Mouse (Mus musculus): ENCODE results near the gene Gdf7. TPM values are rescaled to one million over a fixed set of nuclear protein-coding genes. Genes with fewer than 3 reads are reported as not detected.

The Gdf7 gene
- polyA plus RNA-seq, 1 experiment from 2014 or later = 0.19 TPM

DNA sequence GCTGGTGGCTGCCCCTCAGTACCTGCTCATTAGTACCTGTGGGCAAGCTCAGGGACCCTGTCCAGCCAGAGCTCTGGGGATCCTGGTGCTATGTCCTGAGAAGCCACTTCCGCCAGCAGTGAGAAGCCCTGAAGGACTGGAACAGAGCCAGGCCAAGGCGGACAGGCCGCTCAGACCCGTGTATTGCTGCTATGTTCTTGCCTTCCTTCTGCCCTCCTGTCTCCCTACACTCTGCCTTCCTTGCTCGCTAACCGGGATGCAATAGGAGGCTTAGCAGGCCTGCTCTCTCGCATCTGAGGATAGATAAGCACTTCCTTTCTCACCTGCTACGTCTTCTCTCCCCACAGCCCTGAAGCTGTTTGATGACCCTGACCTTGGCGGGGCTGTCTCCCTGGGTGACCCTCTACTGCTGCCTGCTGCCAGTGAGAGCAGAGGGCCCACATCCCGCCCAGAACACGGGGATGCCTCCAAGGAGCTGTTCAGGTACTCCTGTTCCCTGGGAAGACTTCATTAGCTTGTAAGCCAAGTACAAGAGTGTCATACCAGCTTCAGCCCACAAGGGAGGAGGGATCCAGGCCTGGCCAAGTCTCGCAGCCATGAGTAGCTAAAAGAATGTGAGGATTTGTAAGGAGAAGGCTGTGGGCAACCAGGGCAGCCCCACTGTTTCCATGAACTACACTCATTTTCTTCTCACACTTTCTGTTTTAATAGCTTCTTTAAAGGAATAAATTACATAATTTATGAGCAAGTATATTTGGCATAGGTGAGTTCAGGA is 35.7 kb upstream of the Gdf7 start:
- WGBS = 83% methylated on average over 12 of the region's 12 CpGs
- H3K4me1 ChIP-seq = no peaks in the 10 kb centered on the region
- H3K9me3 ChIP-seq = no peaks in the 10 kb centered on the region
- no peak overlapping the region for H3K4me3 ChIP-seq
- no peak overlapping the region for H3K4me2 ChIP-seq (replicated peaks)
- H3K36me3 ChIP-seq = peaks cover 9% of the 10 kb centered on the region; the same call in 1 of the 2 replicates
- H3K9ac ChIP-seq (replicated peaks) = no peak overlapping the region
- no peak for ATAC-seq (replicated peaks)
- no peak overlapping the region for H3K27ac ChIP-seq (replicated peaks)
- no peaks in the 10 kb centered on the region for H3K27me3 ChIP-seq

GRCm38 (mm10) chr12:8336601-8337285 is 35.0 kb upstream of the Gdf7 start:
- ATAC-seq (replicated peaks) = no peak
- no peak overlapping the region for H3K4me3 ChIP-seq
- H3K9me3 ChIP-seq = no peaks in the 10 kb centered on the region
- peaks cover 6% of the 10 kb centered on the region for H3K4me1 ChIP-seq
- no peak overlapping the region for H3K4me2 ChIP-seq (replicated peaks)
- H3K9ac ChIP-seq (replicated peaks) = no peak overlapping the region
- peaks cover 9% of the 10 kb centered on the region; the same call in 1 of the 2 replicates for H3K36me3 ChIP-seq
- H3K27ac ChIP-seq (replicated peaks) = no peak overlapping the region
- no peaks in the 10 kb centered on the region for H3K27me3 ChIP-seq
- 90% methylated on average over 10 of the region's 10 CpGs for WGBS

- Histone ChIP-seq H3K4me2 (replicated peaks) (no peak overlapping the region), H3K36me3 (peaks cover 9% of the 10 kb centered on the region; the same call in 1 of the 2 replicates), H3K4me1 (peaks cover 12% of the 10 kb centered on the region), H3K9me3 (no peaks in the 10 kb centered on the region), H3K27me3 (no peaks in the 10 kb centered on the region), H3K9ac (replicated peaks) (no peak overlapping the region), H3K27ac (replicated peaks) (no peak overlapping the region), H3K4me3 (no peak overlapping the region)
- ATAC-seq (replicated peaks) = no peak
- WGBS = 94% methylated on average over 2 of the region's 2 CpGs
Observed at GRCm38 (mm10) chr12:8335503-8335902, 33.7 kb upstream of the Gdf7 start.

GRCm38 (mm10) chr12:8334261-8334660 is 32.5 kb upstream of the Gdf7 start:
- H3K9me3 ChIP-seq = no peaks in the 10 kb centered on the region
- no peak overlapping the region for H3K9ac ChIP-seq (replicated peaks)
- H3K36me3 ChIP-seq = peaks cover 9% of the 10 kb centered on the region; the same call in 1 of the 2 replicates
- no peak for ATAC-seq (replicated peaks)
- H3K27ac ChIP-seq (replicated peaks) = no peak overlapping the region
- no peak overlapping the region for H3K4me3 ChIP-seq
- no peaks in the 10 kb centered on the region for H3K27me3 ChIP-seq
- H3K4me2 ChIP-seq (replicated peaks) = no peak overlapping the region
- WGBS = 77% methylated on average over 4 of the region's 4 CpGs
- peaks cover 12% of the 10 kb centered on the region for H3K4me1 ChIP-seq

DNA sequence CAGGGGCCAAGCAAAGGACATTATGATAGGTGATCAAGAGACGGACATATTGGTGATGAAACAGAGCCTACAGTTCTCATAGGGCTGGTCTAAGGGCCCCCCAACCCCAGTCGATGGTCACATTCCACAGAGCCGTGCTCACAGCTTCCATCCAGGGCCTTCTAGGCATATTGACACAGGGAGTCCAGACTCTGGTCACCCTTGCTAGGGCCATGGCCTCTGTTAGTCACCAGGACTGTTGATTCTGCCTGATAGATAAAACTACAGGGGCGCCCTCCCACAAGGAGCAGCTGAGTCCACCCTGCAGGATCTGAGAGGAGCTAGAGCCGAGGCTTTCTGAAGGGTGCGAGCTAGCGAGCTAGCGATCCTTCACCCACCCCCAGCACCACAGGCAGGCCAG is 31.9 kb upstream of the Gdf7 start:
- Histone ChIP-seq H3K4me2 (replicated peaks) (no peak overlapping the region), H3K9ac (replicated peaks) (no peak overlapping the region), H3K9me3 (no peaks in the 10 kb centered on the region), H3K4me3 (no peak overlapping the region), H3K36me3 (peaks cover 9% of the 10 kb centered on the region; the same call in 1 of the 2 replicates), H3K27ac (replicated peaks) (no peak overlapping the region), H3K27me3 (no peaks in the 10 kb centered on the region), H3K4me1 (peaks cover 12% of the 10 kb centered on the region)
- WGBS = 93% methylated on average over 8 of the region's 8 CpGs
- no peak for ATAC-seq (replicated peaks)

DNA sequence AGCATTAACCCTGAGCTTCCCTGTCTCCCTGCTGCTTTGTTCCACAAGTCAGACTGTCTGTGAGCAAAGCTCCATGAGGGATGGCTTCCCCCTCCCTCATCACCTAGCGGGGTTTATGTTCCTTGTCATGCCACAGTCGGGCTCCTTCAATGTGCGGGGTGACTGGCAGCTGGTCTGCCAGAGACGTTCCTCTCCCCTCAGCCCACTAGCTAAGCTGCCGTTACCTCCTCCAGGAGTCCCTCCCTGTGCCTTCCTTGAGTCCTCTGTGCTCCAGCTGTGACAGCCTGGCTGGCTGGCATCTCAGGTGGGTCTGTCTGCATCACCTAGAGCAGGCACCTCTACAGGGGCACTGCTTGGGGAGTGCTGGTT is 30.4 kb upstream of the Gdf7 start:
- Histone ChIP-seq H3K4me3 (no peak overlapping the region), H3K36me3 (peaks cover 9% of the 10 kb centered on the region; the same call in 1 of the 2 replicates), H3K4me2 (replicated peaks) (no peak overlapping the region), H3K27ac (replicated peaks) (peak overlapping the region; percentile 38; the same call in 1 of the 2 replicates), H3K4me1 (peaks cover 22% of the 10 kb centered on the region), H3K27me3 (no peaks in the 10 kb centered on the region), H3K9me3 (no peaks in the 10 kb centered on the region), H3K9ac (replicated peaks) (peak overlapping the region; percentile 35; the same call in 1 of the 2 replicates)
- 38% methylated on average over 5 of the region's 5 CpGs for WGBS
- ATAC-seq (replicated peaks) = no peak; the same call in 1 of the 2 replicates

- H3K4me2 ChIP-seq (replicated peaks) = no peak overlapping the region
- H3K27me3 ChIP-seq = no peaks in the 10 kb centered on the region
- no peak overlapping the region for H3K4me3 ChIP-seq
- H3K9me3 ChIP-seq = no peaks in the 10 kb centered on the region
- H3K27ac ChIP-seq (replicated peaks) = peak overlapping the region; percentile 38
- peaks cover 7% of the 10 kb centered on the region; the same call in 1 of the 2 replicates for H3K36me3 ChIP-seq
- peak; percentile 7; the same call in 1 of the 2 replicates for ATAC-seq (replicated peaks)
- H3K9ac ChIP-seq (replicated peaks) = no peak overlapping the region; the same call in 1 of the 2 replicates
- peaks cover 25% of the 10 kb centered on the region for H3K4me1 ChIP-seq
- WGBS = 60% methylated on average over 14 of the region's 14 CpGs
Observed at GRCm38 (mm10) chr12:8331489-8332173, 29.9 kb upstream of the Gdf7 start.

DNA sequence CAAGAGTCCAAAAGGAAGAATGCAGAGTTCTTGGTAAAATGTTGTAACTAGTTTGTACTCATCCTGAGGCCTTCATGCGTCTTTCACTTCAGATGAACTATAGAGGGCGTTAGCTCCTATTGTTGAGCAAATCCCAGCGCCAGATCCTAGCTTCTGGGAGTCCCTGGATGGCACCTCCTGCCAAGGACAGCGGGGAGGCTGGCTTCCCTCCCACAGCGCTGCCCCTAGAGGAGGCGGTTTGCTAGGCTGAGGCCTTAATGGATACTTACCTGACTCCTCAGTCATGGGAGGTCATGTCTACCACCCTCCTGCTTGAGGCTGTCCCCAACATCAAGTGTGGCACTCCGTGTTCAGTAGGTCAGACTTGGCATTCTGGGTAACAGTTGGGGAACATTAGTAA is 27.5 kb upstream of the Gdf7 start:
- Histone ChIP-seq H3K9me3 (no peaks in the 10 kb centered on the region), H3K36me3 (no peaks in the 10 kb centered on the region), H3K4me1 (peaks cover 25% of the 10 kb centered on the region), H3K27ac (replicated peaks) (no peak overlapping the region), H3K9ac (replicated peaks) (no peak overlapping the region), H3K4me2 (replicated peaks) (no peak overlapping the region), H3K4me3 (no peak overlapping the region), H3K27me3 (no peaks in the 10 kb centered on the region)
- WGBS = 87% methylated on average over 7 of the region's 7 CpGs
- ATAC-seq (replicated peaks) = no peak

DNA sequence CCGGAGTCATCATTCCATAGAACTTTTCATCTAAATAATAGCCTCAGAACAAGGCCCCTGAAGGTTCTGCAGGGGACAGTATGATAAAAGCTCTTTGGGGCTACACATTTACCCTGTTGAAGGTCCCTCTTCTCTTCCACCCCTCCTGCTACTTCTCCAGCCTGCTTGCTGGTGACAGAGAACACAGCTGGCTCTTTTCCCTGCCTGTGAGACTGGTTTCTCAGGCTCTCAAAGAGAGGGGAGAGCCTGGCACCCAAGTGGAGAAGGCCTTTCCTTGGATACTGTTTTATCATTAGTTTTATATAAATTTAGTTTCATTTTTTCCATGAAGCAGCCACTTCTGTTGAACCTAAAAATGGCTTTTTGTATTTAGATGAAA is 25.9 kb upstream of the Gdf7 start:
- H3K36me3 ChIP-seq = no peaks in the 10 kb centered on the region
- peak overlapping the region; percentile 87 for H3K27ac ChIP-seq (replicated peaks)
- H3K9ac ChIP-seq (replicated peaks) = peak overlapping the region; percentile 42
- no peak for ATAC-seq (replicated peaks)
- H3K27me3 ChIP-seq = no peaks in the 10 kb centered on the region
- H3K4me2 ChIP-seq (replicated peaks) = no peak overlapping the region
- H3K9me3 ChIP-seq = no peaks in the 10 kb centered on the region
- WGBS = 55% methylated on average over 1 of the region's 1 CpGs
- no peak overlapping the region for H3K4me3 ChIP-seq
- H3K4me1 ChIP-seq = peaks cover 25% of the 10 kb centered on the region

- H3K27me3 ChIP-seq = no peaks in the 10 kb centered on the region
- peak; percentile 94 for ATAC-seq (replicated peaks)
- H3K4me3 ChIP-seq = no peak overlapping the region
- H3K36me3 ChIP-seq = no peaks in the 10 kb centered on the region; the same call in 1 of the 2 replicates
- H3K27ac ChIP-seq (replicated peaks) = peak overlapping the region; percentile 87
- no peak overlapping the region for H3K4me2 ChIP-seq (replicated peaks)
- 15% methylated on average over 17 of the region's 17 CpGs for WGBS
- peaks cover 22% of the 10 kb centered on the region for H3K4me1 ChIP-seq
- H3K9ac ChIP-seq (replicated peaks) = peak overlapping the region; percentile 42
- no peaks in the 10 kb centered on the region for H3K9me3 ChIP-seq
Observed at GRCm38 (mm10) chr12:8326825-8327674, 25.3 kb upstream of the Gdf7 start.

DNA sequence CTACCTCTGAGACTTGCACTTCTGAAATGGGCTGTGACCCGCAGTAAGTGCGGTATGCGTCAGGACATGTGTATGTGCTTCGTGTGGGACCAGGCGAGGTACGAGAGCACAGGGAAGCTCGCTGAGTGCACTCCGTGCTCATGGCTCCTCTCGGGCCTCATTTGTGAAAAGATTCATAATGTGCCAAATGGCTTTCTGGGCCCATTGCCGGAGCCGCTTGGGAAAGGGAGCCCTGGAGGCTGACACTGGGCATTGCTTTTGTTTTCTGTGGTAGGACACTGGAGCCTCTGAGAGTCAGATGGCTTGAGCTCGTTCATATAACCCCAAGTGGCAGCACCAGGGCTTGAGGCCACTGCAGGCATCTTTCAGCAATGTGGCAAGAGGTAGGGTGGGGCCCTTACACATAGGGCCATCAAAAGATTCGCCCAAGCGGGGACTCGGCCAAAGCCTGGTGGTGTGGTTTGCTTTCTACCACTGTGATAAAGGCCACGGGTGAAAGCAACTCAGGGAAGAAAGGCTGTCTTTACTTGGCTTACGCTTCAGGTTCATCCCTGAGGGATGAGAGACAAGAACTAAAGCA is 24.3 kb upstream of the Gdf7 start:
- Histone ChIP-seq H3K9ac (replicated peaks) (no peak overlapping the region), H3K4me2 (replicated peaks) (no peak overlapping the region), H3K9me3 (no peaks in the 10 kb centered on the region), H3K27ac (replicated peaks) (no peak overlapping the region), H3K4me3 (no peak overlapping the region), H3K4me1 (peaks cover 13% of the 10 kb centered on the region), H3K36me3 (peaks cover 9% of the 10 kb centered on the region), H3K27me3 (no peaks in the 10 kb centered on the region)
- 88% methylated on average over 17 of the region's 17 CpGs for WGBS
- peak; percentile 11; the same call in 1 of the 2 replicates for ATAC-seq (replicated peaks)

Measured in forebrain, embryonic 15.5 days (tissue).